Mouse (Mus musculus) B cell, adult 62 days (primary cell): Measurements from ENCODE around the gene Gm10197. TPM values are rescaled to one million over a fixed set of nuclear protein-coding genes. Genes with fewer than 3 reads are reported as not detected.

ENCODE experiments used
- total RNA-seq: library from RNA; stranded (reverse); gene quantifications from 4 replicates; pipeline ENCODE4 v1.2.4, GENCODE M21; 2023

The Gm10197 gene
- total RNA-seq = not detected in 4 replicates

DNA sequence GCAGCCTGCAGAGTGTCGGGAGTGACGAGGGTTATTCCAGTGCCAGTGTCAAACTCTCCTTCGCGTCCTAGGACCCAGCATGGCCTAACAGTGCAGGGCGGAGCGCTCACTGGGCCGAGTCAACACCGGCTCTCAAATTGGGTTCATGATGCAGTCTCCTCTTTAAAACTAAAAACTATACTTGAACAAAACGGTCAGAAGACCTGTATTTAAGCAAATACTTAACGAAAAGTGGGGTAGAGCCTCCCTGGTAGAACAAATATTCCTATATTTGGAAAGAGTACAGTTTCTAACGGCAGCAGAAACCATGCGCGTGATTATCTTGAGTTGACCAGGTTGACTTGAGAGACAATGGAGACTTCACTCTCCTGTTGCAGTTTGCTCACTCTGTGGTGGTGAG is at the start of gene Gm10197:
Gene Gm10197, minus strand, starts transcription at position 101 of the 400 bp plus-strand sequence.

DNA sequence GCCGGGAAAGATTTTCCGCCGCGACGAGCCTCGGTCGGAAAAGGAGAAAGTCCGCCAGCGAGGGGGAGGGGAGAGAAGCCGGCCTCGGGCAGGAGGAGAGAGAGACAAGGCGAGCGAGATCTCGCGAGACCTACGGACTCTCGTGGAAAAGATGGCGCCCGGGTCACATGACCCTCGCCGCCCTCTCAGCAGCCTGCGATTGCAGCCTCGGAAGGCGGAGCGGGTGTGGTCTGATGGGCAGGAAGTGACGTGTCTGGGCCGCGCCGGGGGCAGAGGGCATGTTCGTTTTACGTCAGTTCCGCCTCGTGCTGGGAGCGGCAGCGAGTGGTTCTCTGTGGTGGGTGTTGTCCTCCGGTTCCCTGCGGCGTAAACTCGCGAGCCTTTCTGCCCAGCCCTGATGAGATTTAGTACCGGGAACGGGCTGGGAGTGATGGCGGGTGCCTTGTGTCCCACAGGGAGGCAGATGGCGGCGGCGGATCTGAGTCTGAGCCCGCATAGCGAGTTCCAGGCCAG is 19.0 kb upstream of the Gm10197 start, which contains the start of gene Smndc1:
Gene Smndc1, minus strand, starts transcription at position 84 of the 513 bp plus-strand sequence.

Other genes with a start within 250 kb of the Gm10197 start
- 274 to 334 TPM (median 295 TPM) in 4 replicates for gene Add3, start 231.3 kb downstream of the Gm10197 start, total RNA-seq
- gene Mxi1, start 61.2 kb downstream of the Gm10197 start, total RNA-seq = 12.4 to 15.9 TPM (median 14.0 TPM) in 4 replicates
- gene Smndc1, start 18.8 kb upstream of the Gm10197 start, total RNA-seq = 113 to 133 TPM (median 115 TPM) in 4 replicates
- gene Dusp5, start 157.3 kb upstream of the Gm10197 start, total RNA-seq = 84.1 to 93.6 TPM (median 88.2 TPM) in 4 replicates
- gene Nutf2-ps1, start 217.3 kb upstream of the Gm10197 start, total RNA-seq = 2.9 to 32.4 TPM in 2 of 4 replicates, not detected in the others
- gene Smc3, start 228.6 kb upstream of the Gm10197 start, total RNA-seq = 48.4 to 59.1 TPM (median 53.8 TPM) in 4 replicates